Mouse (Mus musculus) spleen, adult 18-20 months (tissue): ENCODE data around the gene Rai14.

Source experiments
- DNase-seq, 2 experiments: peaks; one replicate each; pipeline ENCODE4 v3.0.0; 2022; ENCODE audit warnings: mixed read lengths in 2 of 2

The Rai14 gene

DNA sequence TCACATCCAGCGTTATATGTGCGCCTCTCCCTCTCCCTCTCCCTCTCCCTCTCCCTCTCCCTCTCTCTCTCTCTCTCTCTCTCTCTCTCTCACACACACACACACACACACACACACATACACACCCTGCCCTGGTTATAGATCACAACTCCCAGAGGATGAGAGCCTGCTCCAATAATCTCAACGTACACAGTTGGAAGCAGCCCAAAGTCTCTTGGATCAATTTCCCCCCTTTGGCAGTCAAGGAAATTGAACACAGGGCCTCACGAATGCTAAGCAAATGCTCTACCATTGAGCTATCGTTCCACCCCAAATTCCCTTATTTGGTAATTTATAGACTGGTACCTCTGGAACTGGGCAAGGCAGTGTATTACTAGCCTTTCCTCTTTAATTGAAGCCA, 25.7 kb downstream of the Rai14 start:
- DNase-seq: no peak

DNA sequence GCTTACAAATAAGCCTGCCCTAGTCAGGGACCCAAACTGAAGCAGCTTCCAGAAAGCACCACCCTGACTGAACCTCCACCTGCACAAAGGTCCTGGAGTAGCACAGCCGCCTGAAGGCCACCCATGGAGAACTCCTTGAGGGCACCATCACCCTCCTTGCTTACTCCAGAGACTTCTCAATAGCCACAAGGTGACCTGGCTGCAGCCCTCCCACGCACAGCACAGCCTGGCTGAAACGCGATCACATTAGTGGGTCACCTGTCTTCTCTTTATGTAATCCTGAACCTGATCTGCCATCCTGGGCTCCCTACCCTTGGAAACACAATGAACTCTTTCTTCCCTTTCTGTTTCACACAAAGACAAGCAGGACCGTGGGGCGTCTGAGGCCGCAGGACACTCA, 27.1 kb downstream of the Rai14 start:
- DNase-seq: no peak

GRCm38 (mm10) chr15:10685692-10686430, 28.6 kb downstream of the Rai14 start:
- DNase-seq: no peak

- no peak for DNase-seq
Observed at GRCm38 (mm10) chr15:10683687-10684203, 30.7 kb downstream of the Rai14 start.

GRCm38 (mm10) chr15:10680514-10680913, 33.9 kb downstream of the Rai14 start:
- DNase-seq: no peak

DNA sequence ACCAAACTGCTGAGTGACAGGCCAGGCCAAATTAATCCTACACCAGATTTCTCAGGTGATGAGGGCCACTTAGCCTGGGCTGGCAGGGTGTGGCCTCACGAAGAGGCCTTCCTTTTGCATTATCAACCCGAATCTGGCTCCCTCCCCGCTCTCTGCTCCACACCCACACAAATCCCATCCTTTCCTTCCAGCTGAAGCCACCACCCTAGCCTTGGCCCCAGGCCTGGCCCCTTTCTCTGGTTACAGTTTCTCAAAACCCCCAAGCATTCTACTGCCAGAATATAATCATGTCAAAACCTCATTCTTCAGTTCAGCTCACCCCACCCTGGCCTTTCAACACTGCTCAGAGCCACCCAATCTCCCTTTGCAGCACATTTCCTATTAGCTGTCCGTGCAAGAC, 34.9 kb downstream of the Rai14 start:
- no peak for DNase-seq

DNA sequence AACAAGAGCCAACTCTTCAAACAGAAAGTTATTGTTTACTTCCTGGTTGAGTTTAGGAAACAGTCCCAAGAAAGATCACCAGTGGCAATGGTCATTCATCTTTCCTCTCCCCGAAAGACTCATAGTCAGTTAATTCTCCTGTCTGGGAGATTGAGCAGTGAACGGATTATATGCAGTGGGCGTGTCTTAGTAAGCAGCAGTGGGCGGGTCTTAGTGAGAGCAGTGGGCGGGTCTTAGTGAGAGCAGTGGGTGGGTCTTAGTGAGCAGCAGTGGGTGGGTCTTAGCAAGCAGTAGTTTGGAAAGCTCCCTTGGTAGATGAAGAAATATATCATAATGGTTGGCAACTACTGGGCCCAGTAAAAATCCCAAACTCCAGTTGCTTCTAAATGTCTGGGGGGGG, 38.6 kb downstream of the Rai14 start:
- DNase-seq: no peak

GRCm38 (mm10) chr15:10672880-10673279, 41.5 kb downstream of the Rai14 start:
- DNase-seq: no peak

DNA sequence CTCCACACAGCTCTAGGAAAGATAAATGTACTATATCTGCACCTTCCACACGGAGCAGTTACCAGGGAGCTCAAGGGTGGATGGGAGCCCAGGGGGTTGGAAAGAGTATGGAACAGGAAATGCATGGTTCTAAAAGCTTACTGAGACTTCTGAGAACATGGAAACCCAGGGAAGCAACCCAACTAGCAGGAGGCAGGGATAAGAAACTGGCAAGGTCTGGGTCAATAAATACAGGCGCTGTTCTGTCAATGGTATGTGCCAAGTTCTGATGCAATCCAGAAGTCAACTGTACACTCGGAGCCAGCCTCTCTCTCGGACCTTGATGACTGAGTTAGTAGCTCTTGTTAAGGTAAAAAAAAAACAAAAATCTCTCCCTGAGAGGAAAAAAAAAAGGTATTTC, 42.6 kb downstream of the Rai14 start:
- no peak for DNase-seq

- DNase-seq: no peak
Observed at GRCm38 (mm10) chr15:10670107-10670506, 44.3 kb downstream of the Rai14 start.

DNA sequence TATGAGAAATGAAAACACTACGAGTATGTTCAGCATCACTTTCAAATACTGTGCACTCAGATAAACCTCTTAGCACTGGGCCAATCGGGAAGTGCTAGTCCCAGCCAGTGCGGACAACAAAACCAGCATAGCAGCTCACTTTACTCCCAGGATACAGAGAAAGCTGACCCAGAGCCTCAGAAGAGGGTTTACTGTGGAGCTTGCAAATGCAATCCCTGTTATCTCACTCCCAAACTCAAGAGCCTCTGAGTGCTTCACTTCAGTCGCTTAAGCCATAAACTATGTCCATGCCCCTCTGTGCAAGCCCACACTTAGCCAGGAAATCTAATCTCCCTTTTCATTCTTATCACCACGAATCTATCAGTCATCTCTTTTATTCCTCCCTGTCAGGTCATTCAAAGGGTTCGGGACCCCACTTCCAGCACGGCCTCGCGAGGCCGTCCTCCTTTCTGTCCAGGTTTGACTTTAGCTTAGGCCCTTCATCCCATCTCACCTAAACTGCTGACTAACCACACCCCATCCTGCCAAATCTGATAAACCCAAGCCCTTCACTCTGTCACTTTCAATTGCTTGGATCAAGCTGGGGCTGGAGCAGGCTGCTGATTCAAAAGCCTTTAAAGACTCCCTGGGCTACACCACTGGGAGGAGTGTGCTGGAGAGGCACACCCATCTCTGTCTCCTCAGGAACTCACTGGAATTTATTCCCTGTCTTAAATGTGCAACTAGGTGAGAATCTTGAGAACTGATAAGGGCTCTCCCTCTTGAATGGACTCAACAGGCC, 46.1 kb downstream of the Rai14 start:
- no peak for DNase-seq

GRCm38 (mm10) chr15:10665816-10666215, 48.6 kb downstream of the Rai14 start:
- no peak for DNase-seq

DNA sequence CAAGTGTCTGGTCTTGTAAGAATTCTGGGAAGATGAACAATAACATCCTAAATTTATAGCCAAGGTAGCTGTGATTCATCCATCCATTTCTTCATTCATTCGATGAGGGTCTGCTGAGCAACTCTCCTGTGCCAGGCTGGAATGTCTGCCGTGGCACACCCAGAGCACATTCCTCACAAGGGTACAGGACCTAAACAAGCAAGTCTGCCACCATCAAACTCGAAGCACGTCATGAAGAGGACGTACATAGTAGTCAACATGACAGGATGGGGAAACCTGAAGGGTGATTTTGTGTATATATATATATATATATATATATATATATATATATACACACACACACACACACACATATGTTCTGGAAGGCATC, 49.9 kb downstream of the Rai14 start:
- no peak for DNase-seq

- DNase-seq: no peak
Observed at GRCm38 (mm10) chr15:10663793-10664528, 50.5 kb downstream of the Rai14 start.

DNA sequence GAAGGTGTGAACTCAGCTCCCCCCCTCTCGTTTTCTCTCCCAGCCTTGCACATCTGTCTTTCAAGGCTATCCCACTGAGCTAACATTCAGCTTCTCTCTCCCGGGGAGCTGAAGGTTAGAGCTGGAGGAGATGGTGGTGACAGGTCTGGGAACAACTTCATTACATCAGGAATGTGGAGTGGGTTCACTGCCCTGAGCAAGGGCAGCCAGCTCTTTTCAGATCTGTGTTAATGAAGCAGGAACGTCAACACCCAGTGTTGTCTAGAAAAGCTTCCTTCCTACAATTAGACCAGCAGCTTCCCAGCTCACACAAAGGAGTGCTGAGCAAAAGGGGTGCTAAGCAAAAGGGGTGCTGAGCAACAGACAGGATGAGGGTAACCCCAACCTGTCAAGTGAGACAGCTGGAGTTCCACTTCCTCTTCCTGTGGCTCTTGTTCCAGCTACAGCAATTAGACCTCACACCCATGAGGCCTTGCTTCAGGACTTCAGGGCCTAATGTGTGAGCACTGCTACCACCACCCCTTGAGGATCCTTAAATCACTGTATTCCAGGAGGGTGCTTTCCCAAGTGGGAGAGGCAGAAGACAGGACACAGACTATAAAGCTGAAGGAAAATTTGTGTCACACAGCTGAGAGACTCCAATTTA, 52.3 kb downstream of the Rai14 start:
- no peak for DNase-seq

DNA sequence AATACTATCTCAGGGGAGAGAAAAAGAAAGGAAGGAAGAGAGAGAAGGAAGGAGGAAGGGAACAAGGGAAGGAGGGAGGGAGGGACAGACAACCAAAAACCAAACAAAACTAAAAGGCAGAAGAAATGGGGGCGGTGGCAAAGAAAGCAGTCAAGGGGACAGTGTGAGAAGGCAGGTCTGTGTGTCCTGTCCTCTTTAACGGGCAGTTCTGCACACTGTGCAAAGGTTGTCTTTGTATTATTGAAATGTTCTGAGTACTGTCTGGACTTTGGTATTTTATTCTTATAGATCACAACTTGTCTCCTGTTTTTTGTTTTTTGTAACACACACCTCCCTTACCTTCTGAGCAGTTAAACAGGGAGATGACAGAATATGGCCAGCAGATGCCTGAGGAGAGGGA, 55.6 kb downstream of the Rai14 start:
- DNase-seq: no peak

GRCm38 (mm10) chr15:10656146-10656545, 58.3 kb downstream of the Rai14 start:
- no peak for DNase-seq

DNA sequence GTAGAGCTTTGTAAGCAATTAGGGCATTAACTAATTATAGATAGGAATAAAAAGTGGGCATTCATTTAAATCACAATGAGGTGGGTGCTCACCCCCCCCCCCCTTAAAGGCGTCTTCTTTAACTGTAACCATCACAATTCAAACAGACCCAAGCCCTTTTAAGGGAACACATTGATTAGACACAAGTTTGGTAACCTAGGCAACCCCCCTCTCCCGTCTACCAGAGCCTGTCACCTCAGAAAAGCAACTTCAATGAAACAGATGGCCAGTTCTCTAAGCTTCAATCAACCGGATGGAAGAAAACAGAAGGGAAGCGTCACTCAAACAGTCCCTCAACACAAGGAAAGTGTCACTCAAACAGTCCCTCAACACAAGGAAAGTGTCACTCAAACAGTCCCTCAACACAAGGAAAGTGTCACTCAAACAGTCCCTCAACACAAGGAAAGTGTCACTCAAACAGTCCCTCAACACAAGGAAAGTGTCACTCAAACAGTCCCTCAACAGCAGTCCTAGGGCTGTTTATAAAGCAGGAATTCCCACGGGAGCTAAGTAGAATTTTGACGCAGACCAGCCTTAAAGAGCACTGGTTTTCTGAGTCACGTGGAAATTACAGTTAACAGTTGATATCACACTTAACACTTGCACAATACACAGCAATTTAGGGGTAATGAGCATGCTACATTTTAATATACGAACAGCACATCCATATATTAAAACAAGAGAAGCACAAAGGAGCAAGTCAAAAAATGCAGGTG, 59.1 kb downstream of the Rai14 start:
- DNase-seq: no peak

DNA sequence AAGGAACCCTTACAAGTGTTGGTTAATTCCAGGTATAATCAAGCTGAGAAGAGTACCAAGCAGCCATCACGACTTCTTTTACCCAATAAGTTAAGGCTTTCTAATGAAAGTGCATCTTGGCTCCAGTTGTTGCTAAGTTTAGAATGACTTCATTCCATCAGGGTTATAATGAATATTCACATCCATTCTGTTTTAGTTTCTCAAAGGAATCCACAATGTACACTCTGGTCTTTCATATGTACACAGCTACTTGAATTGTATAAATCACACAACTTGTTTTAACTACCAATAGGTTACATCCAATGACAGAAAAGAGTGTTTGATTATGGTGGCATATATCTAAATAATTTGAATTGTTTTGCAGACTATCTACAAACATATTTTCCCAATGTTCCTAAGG, 59.7 kb downstream of the Rai14 start:
- no peak for DNase-seq

DNA sequence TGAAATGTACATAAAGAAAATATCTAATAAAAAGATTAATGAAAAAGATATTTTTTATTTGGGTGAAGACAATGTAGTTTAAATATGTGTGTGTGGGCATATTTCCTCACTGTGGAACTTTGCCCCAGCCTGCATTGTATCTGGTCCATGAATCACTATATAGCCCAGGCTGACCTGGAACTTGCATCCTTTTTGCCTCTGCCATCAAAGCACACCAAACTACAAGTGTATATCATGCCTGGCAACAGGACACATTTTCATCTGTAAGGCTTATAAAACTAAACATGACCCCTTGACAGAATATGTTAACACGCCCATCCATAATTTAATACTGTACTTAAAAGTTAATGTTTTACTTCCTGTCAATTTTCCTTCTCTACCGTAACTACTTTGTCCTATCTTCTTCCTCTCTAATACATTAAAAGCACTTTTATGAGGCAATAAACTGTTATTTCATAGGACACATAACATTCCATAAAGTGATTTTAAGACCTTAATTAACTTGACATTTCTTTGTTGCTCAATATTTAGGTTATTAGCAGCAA, 61.4 kb downstream of the Rai14 start:
- DNase-seq: no peak

DNA sequence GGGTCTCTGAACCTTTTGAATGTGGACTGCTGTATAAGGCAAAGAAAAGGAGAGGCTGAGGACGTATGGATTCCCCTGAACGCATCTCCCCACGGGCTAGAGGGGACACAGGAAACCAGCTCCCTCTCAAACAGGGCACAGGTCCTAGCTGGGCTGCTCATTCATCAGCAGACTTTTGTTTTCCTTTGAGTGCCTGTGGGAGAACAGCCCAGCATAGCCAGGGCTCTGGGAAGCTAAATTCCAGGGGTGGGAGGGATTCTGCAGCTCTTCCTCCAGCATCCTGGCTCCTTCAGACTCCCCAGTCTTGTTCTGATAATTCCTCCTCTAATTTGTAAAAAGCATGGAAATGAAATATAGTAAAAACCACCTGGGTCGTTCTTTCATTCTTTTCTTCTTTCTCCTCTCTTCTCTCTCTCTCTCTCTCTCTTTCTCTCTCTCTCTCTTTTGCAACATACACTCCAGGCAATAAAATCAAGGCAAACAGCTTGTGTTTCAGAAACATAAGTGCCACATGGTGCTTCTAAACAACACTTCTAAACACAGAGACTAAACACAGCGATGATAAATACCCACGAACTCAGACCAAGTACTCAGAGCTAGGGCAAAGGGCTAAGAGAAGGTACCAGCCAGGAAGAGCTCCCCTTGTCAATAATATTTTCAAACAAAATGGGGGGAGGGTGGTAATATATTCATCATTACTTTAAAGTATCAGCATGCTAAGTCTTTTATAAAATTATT, 65.9 kb downstream of the Rai14 start:
- no peak for DNase-seq
